Mouse (Mus musculus): ENCODE data around the gene Ddx27.

DNA sequence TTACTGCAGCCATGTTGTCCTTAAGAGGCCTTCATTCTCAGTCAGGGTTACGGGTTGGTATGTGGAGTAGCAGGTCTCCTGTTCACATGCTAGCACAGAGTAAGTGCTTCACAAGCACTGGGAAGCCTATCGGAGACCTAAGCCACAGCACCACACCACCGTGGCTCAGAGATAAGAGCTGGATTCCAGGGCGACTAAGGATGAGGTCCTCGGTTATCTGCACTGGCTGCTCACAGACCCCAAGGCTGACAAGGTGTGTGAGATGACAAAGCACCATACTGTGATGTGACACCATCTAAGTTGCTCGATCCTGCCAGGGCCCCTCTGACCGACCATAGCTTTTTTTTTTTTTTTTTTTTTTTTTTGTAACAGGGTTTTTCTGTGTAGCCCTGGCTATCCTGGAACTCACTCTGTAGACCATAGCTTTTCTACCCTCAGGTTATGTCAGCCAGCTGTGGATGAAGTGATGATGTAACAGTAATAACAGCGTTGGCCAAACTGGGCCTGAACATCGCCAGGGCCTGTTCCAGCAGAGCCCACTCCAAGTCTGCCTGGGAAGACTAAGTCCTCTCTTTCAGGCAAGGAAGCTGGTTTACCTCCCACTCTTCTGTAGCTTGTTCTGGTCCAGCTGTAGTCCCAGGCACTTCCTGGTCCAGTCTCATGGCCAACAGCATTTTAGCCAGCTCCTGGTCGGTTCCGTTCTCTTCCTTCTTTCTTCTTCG is 28.6 kb downstream of the Ddx27 start:
- peak; percentile 99 for TF ChIP-seq GATA1 (IDR thresholded peaks at IDR 0.05; ENCODE audit: low read length)
- TF ChIP-seq TAL1 (IDR thresholded peaks at IDR 0.05; ENCODE audit: low read length): peak; percentile 98
